Mouse (Mus musculus) CH12.LX (cell line): ENCODE data around the gene Gjb4.

Experiments
- BHLHE40 ChIP-seq: IDR thresholded peaks from 2 replicates; pipeline ENCODE4 v1.6.1; 2011; ENCODE audit warnings: mild to moderate bottlenecking, low read depth, low read length, improper control_type of control experiment
- CHD2 ChIP-seq: IDR thresholded peaks from 2 replicates; pipeline ENCODE4 v1.6.1; 2011; ENCODE audit warnings: low read length, improper control_type of control experiment
- CTCF ChIP-seq, 2 experiments: IDR thresholded peaks in 1 of 2; conservative IDR thresholded peaks in 1 of 2; 2 replicates each; pipeline ENCODE4 v1.5.1; 2011 to 2012; ENCODE audit warnings: low read depth in 2 of 2, low read length in 2 of 2, improper control_type of control experiment in 1 of 2, inconsistent platforms in 1 of 2, mild to moderate bottlenecking in 1 of 2, moderate library complexity in 1 of 2
- EP300 ChIP-seq: IDR thresholded peaks from 2 replicates; pipeline ENCODE4 v1.6.1; 2011; ENCODE audit warnings: low read length, improper control_type of control experiment
- MAFK ChIP-seq: IDR thresholded peaks from 2 replicates; pipeline ENCODE4 v1.6.1; 2011; ENCODE audit warnings: low read length, improper control_type of control experiment; ENCODE audit not compliant: insufficient replicate concordance
- MXI1 ChIP-seq: IDR thresholded peaks from 2 replicates; pipeline ENCODE4 v1.6.1; 2011; ENCODE audit warnings: mild to moderate bottlenecking, low read depth, low read length, improper control_type of control experiment
- MYC ChIP-seq: IDR thresholded peaks from 2 replicates; pipeline ENCODE4 v1.6.1; 2011; ENCODE audit warnings: low read depth, mild to moderate bottlenecking, improper control_type of control experiment, low read length
- NRF1 ChIP-seq: IDR thresholded peaks from 2 replicates; pipeline ENCODE4 v1.6.1; 2014; ENCODE audit warnings: low read depth, mild to moderate bottlenecking, inconsistent platforms, low read length, improper control_type of control experiment, moderate library complexity
- RCOR1 ChIP-seq: conservative IDR thresholded peaks from 2 replicates; pipeline ENCODE4 v1.6.1; 2012; ENCODE audit warnings: low read depth, mild to moderate bottlenecking, inconsistent platforms, low read length, improper control_type of control experiment
- ZMIZ1 ChIP-seq: IDR thresholded peaks from 2 replicates; pipeline ENCODE4 v1.6.1; 2012; ENCODE audit warnings: low read depth, mild to moderate bottlenecking, inconsistent platforms, low read length, improper control_type of control experiment

GRCm38 (mm10) chr4:127364431-127364830 is 10.6 kb upstream of the Gjb4 start:
- TF ChIP-seq RCOR1 (no peak), CTCF (conservative IDR thresholded peaks at IDR 0.05 in 1 of 2, IDR thresholded peaks at IDR 0.05 in 1 of 2; ENCODE audit: low read depth in 2 of 2, low read length in 2 of 2) (no peak), NRF1 (no peak), CHD2 (no peak), MAFK (no peak), ZMIZ1 (no peak), BHLHE40 (no peak), MXI1 (no peak), MYC (no peak), EP300 (no peak)
